Mouse (Mus musculus) heart, adult 2 months (tissue): ENCODE data around the gene Ly6g6f.

Experiments
- CTCF ChIP-seq: fragments of 200-600 bp; IDR thresholded peaks from 2 replicates; pipeline ENCODE4 v1.8.1; 2022; ENCODE audit warnings: antibody characterized with exemption, mild to moderate bottlenecking, moderate library complexity
- EP300 ChIP-seq: fragments of 200-500 bp; IDR thresholded peaks from 2 replicates; pipeline ENCODE4 v1.6.1; 2011; ENCODE audit warnings: low read depth, low read length, control low read depth; ENCODE audit not compliant: insufficient read depth
- POLR2A ChIP-seq: fragments of 200-500 bp; IDR thresholded peaks from 2 replicates; pipeline ENCODE4 v1.6.1; 2011; ENCODE audit warnings: mild to moderate bottlenecking, low read depth, low read length, control low read depth; ENCODE audit not compliant: insufficient read depth

GRCm38 (mm10) chr17:35060071-35060470, 25.3 kb downstream of the Ly6g6f start:
- TF ChIP-seq POLR2A (no peak), CTCF (no peak), EP300 (no peak)
